Mouse (Mus musculus) hindlimb bud, embryonic 11.5 days (tissue): ENCODE data around the gene Dynlt1c.
"Not testable (repeated sequence)": the region's sequence is repeated elsewhere in the genome, so short reads cannot be mapped to it uniquely, and the experiment has no call there.

Experiments used
- DNase-seq: peaks from one replicate; pipeline ENCODE4 v3.0.0-alpha.2; 2012; ENCODE audit warnings: low read depth, low spot score; ENCODE audit errors: extremely low spot score

The Dynlt1c gene

DNA sequence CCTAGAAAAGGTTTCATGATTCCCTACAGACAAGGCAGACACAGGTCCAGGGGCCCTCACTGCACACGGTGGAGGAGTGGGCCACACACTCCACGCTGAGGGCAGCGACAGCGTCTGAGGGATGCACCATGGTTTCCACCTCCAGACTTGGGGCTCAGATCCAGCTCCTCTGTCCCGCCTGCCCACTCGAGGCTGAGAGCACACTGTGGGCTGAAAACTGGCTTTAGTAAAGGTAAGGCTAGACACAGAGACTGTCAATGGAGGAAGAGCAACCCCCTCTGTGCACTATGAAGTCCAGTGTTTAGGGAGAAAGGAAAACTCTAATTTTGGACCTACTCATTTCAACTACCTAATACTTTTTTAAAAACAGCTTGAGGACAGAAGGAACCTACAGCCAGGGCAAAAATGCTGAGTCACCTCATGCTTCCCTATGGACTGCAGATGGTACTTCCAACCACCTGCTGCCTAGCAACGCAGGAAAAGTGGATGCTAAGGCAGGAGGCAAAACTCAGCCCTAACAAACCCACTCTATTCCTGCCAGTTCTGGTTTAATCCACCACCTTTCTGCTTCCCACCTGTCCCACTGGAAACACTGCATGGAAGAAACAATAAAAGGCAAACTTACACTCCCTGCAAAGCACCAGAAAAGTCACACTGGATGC is 49.6 kb downstream of the Dynlt1c start:
- DNase-seq = not testable (repeated sequence)

DNA sequence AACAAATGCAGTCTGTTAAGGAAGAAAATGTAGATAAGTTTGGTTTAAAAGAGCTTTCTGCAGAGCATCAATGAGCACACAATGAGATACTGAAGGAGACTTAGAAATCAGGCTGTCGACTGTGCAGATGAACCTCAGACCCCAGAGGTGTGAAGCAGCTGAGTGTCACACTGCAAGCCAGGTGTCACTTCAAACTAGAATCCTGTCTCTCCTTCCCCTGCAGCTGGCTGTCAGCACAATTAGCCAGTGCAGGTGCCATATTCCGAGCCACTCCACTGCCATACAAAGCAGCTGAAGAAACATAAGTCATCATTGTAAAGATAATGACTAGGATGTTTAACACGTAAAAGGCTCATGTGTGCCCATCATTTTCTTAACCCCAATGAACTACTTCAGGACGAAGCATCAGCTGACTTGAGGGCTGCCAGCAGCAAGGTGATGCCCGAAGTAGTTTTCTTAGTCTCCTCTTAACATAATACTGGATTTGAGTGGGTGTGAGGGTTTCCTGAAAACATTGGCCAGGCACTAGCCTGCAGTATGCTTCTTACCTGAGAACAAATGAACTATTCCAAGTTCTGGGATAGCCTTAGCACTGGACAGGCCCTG is 52.0 kb downstream of the Dynlt1c start:
- DNase-seq = not testable (repeated sequence)

DNA sequence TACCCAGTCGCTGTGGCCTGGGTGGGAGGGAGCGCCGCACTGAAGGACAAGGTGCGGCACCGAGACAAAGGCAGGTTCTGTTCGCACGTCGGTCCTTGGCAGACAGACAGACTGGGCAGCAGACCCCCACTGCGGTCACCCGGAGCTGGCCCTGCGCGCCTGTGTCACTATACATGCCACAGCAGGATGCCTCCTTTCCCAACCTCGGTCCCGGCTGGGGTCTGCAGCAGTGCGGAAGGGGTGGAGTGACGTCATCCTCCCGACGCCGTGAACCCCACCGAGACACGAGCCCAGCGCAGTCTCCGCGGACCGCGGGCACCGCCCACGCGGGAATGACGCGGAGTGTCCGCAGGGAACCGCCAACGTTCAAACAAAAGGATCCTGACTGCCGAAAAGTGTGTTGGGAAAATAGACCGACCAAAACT is 53.6 kb downstream of the Dynlt1c start:
- DNase-seq = peak; percentile 47

DNA sequence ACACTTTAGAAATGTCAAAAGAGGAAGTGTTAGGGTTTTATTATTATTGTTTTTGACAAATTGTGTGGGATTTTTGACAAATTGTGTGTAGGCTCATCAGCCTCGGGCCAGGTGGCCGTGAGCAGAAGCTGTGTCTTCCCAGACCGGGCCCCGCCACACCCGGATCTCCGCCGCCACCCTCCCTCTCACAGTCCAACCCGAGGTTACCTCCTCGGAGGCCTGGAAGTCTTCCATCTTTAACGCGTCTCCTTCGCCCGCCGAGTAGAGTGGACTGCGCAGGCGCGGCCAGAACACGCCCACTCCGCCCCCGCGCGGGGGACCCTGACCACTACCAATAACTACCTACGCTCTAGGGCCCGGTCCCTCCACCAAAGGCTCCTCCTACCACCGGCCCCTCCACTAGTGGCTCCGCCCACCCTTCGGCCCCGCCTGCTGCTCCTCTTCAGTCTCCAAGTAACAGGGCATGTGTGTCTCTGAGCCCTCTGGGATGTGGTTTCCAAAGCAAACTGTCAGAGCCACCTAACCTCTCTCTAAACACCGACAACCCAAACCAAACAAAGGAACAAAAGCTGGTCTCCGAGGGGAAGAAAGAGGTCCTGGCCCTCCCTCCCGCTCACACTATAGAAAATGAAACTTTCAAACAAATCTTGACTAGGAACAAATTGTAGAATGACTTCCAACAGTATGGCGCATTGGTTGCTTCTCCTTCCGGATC is 54.3 kb downstream of the Dynlt1c start, which contains the start of gene Dynlt1f:
Dynlt1f (minus strand) TSS at position 334 of the 715 bp plus-strand sequence.
- DNase-seq = not testable (repeated sequence)

DNA sequence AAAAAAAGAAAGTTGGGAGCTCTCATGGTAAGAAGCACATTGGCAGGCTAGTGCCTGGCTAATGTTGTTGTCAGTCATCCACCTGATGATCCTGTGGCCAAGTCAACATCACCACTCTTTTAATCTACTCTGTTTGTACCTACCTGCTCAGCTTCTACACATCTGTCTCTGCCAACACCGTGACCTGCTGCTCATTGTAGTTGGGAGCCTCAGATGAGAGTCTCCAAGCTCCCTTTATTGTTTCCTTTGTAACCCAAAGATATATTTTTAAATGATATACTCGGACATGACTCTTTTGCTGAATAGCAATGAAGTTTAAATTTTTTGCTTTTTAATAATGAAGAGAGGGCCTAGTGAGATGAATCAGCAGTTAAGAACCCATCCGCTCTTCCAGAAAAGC is 55.0 kb downstream of the Dynlt1c start:
- DNase-seq = not testable (repeated sequence)

DNA sequence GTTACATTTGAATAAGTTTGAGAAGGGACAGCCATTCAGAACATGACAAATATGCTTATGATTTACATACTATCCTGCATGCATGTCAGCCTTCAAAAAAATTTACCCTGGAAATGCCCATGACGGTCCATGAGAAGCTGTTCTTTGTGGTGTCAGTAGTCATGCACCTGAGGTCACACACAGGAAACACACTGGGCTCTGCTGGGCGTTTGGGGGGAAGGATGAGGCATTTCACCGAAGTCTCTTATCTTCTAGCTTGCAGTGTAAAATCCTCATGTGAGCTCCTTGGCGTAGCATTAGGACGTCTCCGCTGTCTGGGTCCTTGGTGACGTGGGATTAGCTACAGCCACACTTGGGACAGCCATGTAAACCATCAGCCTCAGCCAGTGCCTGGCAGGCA is 57.3 kb downstream of the Dynlt1c start, which contains the start of gene Sytl3:
Sytl3 (plus strand) TSS at position 293 of the 400 bp plus-strand sequence.
- DNase-seq = not testable (repeated sequence)
